Mouse (Mus musculus): ENCODE measurements at regions not wholly inside any gene's neighbourhood (a gene's known extent, or its start where the extent isn't known, plus 50 kb on each side); places are given as distances from the start of the nearest gene placed in this dataset.

DNA sequence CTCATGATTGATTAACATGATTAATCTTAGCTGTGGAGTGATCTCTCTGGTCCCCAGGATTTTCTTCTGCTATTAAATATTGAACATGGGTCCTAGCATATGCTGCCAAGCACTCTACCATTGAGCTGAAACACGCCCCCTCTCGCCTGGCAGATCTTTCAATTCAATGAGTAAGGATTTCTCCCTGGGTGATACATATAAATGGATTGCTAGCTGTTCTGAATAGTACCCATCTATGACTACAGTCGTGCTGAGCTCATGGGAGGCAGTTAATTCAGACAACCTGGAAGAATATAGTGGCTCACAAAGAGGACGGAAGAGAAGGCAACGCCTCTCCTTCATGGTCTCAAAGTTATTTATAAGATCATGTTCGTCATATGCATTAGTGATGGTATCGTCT lies 53.0 kb upstream of the Elmo1 start:
- no peak for TF ChIP-seq CTCF (IDR thresholded peaks at IDR 0.05; ENCODE audit: low read depth, low read length)
- no peak for TF ChIP-seq POLR2A (IDR thresholded peaks at IDR 0.05; ENCODE audit: extremely low read depth, insufficient read depth, low read length)
